Mouse (Mus musculus) CD8-positive naive resting alpha-beta T cell, adult 2 months (primary cell): Measurements from ENCODE around the gene Kctd20.
A peak's percentile ranks its signal among the peaks of the same experiment; 100 is the strongest.
"Not testable (repeated sequence)": the region's sequence is repeated elsewhere in the genome, so short reads cannot be mapped to it uniquely, and the experiment has no call there.

Experiments
- DNase-seq, 2 experiments: peaks; one replicate each; pipeline ENCODE4 v3.0.0; 2022; ENCODE audit warnings: low read depth in 2 of 2, low spot score in 2 of 2

The Kctd20 gene

GRCm38 (mm10) chr17:28982591-28982990 lies 30.8 kb downstream of the Kctd20 start:
- no peak for DNase-seq

DNA sequence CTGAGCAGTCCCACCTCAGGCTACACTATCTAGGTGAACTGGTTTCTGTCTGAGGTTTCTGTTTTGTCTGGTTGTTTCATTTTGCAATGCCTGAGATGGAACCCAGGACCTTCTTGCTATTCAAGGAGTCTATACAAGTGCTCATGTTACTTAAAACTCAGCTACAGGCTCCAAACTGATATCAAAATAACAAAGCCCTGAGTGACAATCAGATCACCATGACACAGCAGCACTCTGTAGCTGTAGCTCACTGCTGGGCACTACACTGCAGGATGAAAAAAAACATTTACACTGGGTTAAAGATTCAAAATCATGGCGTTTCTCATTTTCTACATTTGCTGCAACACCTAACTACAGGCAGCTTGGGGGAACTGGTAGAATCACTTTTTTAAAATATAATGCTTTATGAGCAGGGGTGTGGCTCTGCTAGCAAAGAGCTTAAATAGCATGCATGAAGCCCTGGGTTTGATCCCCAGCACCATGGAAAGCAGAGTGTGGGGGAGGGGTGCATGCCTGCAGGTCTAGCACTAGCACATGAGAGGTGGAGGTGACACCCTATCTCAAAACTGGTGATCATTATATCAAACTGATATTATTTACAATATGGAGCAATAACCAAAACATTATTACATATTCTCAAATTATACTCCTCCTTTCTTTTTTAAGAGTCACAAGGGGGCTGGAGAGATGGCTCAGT lies 33.1 kb downstream of the Kctd20 start:
- no peak for DNase-seq

- no peak for DNase-seq
Measured at GRCm38 (mm10) chr17:28986833-28987232, 35.1 kb downstream of the Kctd20 start.

GRCm38 (mm10) chr17:28987713-28988112 lies 36.0 kb downstream of the Kctd20 start:
- DNase-seq = peak; percentile 53 to 62

DNA sequence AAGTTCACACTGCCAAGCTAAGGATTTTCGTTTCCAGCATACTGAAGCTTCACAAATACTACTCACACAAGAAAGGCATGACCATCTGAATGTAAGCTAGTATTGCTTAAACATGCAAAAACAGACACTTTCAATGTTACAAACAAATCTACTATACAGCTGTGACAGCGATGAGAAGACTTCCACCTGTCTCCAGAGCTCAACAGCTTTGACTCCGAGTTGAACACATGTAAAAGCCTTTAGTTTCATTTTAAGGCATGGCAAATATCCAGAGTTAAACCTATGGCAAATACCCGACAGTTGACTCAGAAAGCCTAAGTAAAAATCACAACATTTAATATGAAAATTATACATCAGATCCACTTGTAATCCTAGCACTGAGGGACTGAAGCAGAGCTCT lies 36.5 kb downstream of the Kctd20 start:
- DNase-seq = no peak

DNA sequence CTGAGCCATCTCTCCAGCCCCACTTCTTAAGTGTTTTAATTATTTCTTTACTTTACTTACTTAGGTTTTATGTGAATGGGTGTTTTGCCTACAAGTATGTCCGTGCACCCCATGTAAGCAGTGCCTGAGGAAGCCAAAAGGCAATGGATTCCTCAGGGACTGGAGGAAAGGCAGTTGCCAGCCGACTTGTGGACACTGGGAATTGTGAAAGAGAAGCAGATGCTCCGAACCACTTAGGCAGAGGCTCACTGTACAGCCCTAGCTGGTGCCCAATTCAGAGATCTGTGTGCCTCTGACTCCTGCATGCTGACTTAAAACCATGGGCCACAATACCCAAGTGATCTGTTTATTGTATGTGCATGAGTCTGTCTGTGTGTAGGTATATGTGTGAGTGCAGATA lies 37.2 kb downstream of the Kctd20 start:
- no peak for DNase-seq

DNA sequence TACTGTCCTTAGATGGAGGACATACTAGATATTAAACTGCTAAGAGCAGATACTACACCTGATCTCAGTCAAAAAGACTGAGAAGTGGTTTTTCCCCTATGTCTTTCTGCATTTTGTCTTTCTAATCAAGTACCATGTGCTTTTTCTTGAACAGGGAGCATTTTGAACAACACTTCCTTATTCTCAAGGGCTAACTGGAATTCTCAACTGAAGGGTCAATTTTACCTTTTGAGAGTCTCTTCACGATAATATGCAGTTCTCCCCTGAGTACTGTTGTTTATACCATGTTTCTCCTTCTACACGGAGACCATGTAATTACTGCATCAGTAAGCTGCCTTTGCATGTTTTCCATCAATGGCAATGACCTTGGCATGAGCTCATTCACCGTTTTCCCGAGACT lies 38.3 kb downstream of the Kctd20 start:
- DNase-seq = no peak

GRCm38 (mm10) chr17:28991286-28991685 lies 39.5 kb downstream of the Kctd20 start:
- DNase-seq = no peak

DNA sequence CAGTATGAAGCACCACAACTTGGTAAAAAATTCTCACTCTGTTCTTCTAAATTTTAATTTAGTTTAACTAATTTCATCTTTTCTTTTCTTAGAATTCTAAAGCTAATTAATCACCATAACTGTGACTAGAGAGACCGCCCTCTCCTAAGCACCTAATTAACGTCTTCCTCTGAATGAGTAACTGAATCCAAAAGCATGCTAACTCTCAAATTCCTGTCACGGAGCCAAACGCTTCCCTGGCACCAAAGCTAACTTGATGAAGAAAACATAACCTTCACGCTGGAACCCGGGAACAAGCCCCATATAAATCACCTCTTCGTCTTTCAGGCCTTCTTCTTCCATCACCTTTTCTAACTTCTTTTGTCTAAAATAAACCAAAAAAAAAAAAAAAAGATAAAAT lies 40.4 kb downstream of the Kctd20 start:
- DNase-seq = no peak

DNA sequence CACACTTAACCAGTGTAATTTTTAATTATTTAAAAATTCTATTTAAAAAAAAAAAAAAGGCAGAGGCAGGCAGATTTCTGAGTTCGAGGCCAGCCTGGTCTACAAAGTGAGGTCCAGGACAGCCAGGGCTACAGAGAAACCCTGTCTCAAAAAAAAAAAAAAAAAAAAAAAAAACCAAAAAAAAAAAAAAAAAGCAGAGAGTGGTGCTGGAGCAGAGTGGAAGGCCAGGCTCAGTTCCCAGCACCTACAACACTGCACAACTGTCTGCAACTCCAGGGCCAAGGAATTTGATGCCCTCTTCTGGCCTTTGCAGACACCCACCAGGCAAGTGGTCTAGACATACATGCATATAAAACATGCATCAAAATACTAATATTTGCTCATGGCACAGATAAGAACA lies 41.3 kb downstream of the Kctd20 start:
- DNase-seq = not testable (repeated sequence)

DNA sequence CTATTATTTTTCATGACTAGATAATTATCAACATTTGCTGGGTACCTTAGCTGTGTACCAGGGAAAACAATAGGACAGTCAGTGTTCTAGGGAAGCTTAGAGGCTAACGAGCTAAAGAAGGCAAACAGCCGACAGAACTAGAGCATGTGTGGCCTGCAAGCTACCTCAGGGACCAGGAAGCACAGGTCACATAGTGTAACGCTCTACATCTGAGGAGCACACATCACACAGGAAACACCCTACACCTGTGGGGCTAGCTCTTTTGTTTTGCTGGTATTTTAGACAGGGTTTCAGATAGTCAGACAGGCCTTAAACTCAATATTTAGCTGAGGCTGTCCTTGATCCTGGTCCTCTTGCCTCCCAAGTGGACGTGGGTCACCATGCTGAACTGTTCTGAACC lies 42.9 kb downstream of the Kctd20 start:
- DNase-seq = no peak

GRCm38 (mm10) chr17:29000465-29000864 lies 48.7 kb downstream of the Kctd20 start:
- no peak for DNase-seq

- no peak for DNase-seq
Measured at GRCm38 (mm10) chr17:29003740-29004139, 52.0 kb downstream of the Kctd20 start.

- no peak for DNase-seq
Measured at GRCm38 (mm10) chr17:29005002-29005401, 53.3 kb downstream of the Kctd20 start.

GRCm38 (mm10) chr17:29006812-29007211 lies 55.1 kb downstream of the Kctd20 start:
- DNase-seq = no peak

- peak; percentile 25 to 28 for DNase-seq
Measured at GRCm38 (mm10) chr17:29007243-29007640, 55.5 kb downstream of the Kctd20 start.

- DNase-seq = peak; percentile 93 to 95
Measured at GRCm38 (mm10) chr17:29007641-29008325, 56.0 kb downstream of the Kctd20 start, which contains the start of gene Stk38. Gene Stk38, minus strand, starts transcription at chr17:29007995.

DNA sequence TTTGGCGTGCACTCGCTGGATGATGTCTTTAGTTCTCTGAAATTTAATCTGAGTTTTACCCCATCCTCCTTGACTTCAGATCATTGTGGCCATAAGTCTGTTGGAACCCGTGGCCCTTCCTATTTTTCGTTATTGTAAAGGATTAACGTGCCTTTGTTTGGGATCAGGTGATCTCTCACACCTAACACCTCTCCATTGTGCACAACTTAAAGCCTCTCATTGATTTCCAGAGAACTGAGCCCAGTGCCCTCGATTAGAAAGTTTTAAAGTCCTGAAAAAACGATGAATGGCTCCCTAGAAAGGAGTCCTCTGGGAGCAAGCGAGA lies 56.5 kb downstream of the Kctd20 start:
- DNase-seq = no peak

- DNase-seq = no peak
Measured at GRCm38 (mm10) chr17:29009181-29009580, 57.4 kb downstream of the Kctd20 start.

GRCm38 (mm10) chr17:29014235-29014634 lies 62.5 kb downstream of the Kctd20 start:
- DNase-seq = no peak

DNA sequence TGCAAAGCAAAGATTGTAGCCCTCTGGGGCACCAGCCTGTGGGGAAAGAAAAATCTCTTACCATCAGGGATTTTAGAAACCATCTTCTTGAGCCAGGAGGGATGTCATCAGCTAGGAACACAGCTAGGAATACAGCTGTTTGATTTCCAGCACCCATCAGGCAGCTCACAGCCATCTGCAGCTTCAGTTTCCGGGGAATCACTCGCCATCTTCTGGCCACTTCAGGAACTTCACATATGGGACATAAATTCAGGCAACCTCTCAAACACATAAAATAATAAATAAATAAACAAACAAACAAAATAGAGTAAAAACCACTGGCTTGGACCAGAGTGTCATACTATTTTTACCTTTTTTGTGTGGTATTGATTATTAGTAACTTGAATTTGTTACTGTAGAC lies 63.9 kb downstream of the Kctd20 start:
- DNase-seq = peak; percentile 57 to 79

- no peak for DNase-seq
Measured at GRCm38 (mm10) chr17:29016705-29017104, 65.0 kb downstream of the Kctd20 start.
